Mouse (Mus musculus) WW6 (cell line): ENCODE results near the gene Doc2g.
"Not testable (repeated sequence)": the region's sequence is repeated elsewhere in the genome, so short reads cannot be mapped to it uniquely, and the experiment has no call there.

Experiments
- DNase-seq: peaks from one replicate; pipeline ENCODE4 v3.0.0-alpha.2; 2013; ENCODE audit warnings: low read depth, low spot score

Gene Doc2g

DNA sequence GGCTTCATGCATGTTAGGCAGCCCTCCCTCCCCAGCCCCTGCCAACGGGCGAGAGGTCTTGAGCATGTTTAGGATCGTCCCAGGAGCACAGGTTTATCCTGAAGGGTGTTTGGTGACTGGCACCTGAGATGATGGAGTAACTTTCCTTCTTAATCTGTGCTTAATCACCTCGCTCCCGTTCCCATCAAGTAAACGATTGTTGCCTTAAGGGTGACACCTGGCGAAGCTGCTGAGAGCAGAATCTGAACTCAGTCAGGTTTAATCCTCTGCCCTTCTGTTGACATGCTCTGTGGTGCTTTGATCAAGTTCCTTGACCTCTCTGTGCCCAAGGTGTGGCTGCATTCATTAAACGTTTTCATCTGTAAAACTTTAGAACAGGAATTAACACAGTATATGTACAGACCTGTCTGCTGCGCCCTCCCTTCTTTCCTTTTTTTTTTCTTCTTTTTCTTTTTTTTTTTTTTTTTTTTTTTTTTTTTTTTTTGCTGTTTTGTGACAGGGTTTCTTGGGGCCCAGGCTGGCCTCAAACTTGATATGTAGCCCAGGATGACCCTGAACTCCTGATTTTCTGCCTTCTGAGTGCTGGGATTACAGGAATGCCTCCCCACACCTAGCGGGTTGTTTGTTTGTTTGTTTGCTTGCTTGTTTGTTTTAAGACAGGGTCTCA is 14.9 kb downstream of the Doc2g start:
- DNase-seq: no peak

- no peak for DNase-seq
These were observed 15.8 kb downstream of the Doc2g start for GRCm38 (mm10) chr19:4018743-4019583.

- DNase-seq: no peak
These were observed 20.1 kb downstream of the Doc2g start for GRCm38 (mm10) chr19:4023185-4023584.

DNA sequence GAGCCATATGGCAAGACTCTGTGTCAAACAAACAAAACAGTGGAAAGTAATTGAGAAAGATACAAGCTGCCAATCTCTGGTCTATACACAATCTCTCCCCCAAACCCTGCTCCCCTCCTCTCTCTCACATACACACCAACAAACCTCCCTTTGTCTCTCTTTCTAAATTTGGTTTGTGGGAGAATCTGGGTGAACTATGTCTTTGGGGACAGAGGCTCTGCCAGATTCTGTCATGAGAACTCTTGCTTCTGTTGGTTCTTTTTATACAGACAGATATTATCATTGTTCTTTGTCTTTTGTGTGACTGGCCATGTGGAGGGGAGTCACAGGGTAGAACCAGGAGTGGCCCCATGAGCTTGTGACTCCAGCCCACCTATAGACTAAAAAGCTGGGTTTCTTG is 24.5 kb downstream of the Doc2g start:
- no peak for DNase-seq

DNA sequence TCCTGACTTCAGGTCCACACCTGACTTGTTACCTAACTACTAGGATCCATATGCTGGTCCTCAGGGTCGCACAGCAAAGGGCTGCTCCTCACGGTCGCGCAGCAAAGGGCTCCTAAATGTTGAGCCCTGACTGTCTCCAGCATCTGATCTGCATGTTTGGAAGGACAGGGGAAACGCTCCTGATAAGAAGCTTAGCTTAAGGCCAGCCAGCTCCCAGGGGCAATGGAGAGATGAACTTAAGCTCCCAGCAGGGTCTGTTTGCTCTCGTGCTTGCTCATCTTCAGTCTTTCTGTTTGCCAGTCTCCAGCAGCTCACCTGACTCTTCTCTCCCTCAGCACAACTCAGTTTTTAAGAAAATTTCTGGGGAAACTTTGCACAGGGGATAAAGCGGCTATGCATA is 29.6 kb downstream of the Doc2g start:
- no peak for DNase-seq

GRCm38 (mm10) chr19:4033298-4033697 is 30.2 kb downstream of the Doc2g start:
- DNase-seq: no peak

DNA sequence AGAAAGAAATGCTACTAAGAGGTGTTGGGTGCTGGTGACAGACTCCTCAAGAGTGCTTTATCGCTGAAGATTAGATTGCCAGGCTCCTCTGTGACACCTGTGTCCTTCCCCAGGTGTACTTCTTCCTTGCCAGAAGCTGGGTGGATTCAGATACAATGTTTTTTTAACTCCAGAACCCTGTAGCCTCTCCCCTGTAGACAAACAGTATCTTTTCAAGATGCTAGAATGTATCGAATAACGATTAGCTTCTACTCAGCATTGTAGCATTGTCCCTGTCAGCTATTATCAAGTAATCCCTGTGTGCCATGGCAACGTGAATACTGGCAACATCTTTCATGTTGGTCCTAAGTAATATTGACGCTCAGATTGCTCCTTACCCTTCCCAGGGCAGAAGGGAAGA is 30.6 kb downstream of the Doc2g start:
- no peak for DNase-seq

GRCm38 (mm10) chr19:4036327-4037045 is 33.4 kb downstream of the Doc2g start:
- DNase-seq: no peak

- DNase-seq: not testable (repeated sequence)
These were observed 34.2 kb downstream of the Doc2g start for GRCm38 (mm10) chr19:4037154-4037787.

GRCm38 (mm10) chr19:4037788-4038232 is 34.7 kb downstream of the Doc2g start, which contains the start of gene Gstp1:
TSS of gene Gstp1 (minus strand) at chr19:4037985.
- DNase-seq: no peak

- not testable (repeated sequence) for DNase-seq
These were observed 37.8 kb downstream of the Doc2g start for GRCm38 (mm10) chr19:4040941-4041340.

- not testable (repeated sequence) for DNase-seq
These were observed 38.4 kb downstream of the Doc2g start for GRCm38 (mm10) chr19:4041500-4041899.

- DNase-seq: no peak
These were observed 39.0 kb downstream of the Doc2g start for GRCm38 (mm10) chr19:4042124-4042523.

DNA sequence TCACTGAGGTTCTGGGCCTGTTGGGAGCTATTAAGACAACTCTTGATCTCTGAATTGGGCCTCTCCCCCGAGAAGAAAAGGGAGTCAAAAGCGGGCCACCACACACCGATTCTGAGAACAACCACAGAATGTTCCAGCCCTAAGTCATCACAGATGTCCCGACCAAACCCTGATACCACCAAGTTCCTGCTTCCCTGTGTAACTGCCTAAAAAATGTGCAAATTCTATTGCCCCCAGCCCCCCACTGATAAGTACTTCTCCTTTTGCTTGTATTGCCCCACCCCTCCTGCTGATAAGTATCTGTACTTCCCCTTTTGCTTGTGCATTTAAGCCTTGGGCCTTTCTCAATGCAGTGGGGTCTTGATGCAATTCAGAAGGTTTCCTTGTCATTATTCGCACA is 41.0 kb downstream of the Doc2g start:
- not testable (repeated sequence) for DNase-seq

- peak; percentile 83 for DNase-seq
These were observed 43.1 kb downstream of the Doc2g start, which contains the start of gene Gstp2 for GRCm38 (mm10) chr19:4045966-4046865. TSS of gene Gstp2 (minus strand) at chr19:4046023.

DNA sequence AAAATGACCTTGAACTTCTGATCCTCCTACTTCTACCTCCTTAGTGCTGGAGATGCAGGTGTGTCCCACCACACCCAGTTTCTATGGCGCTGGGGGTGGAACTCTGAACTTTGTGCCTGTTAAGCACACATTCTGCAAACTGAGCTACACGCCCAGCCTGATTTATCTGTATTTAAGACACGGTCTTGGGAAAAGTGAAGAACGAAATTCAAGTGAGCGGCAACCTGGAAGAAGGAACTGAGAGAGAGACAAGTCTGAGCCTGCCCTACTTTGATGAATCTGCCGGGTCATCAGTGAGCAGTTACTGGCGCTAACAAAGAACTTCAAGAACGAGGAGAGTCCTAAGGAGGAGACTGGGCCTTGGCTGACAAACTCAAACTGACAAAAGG is 43.7 kb downstream of the Doc2g start:
- DNase-seq: no peak

GRCm38 (mm10) chr19:4047859-4048258 is 44.7 kb downstream of the Doc2g start:
- DNase-seq: no peak

DNA sequence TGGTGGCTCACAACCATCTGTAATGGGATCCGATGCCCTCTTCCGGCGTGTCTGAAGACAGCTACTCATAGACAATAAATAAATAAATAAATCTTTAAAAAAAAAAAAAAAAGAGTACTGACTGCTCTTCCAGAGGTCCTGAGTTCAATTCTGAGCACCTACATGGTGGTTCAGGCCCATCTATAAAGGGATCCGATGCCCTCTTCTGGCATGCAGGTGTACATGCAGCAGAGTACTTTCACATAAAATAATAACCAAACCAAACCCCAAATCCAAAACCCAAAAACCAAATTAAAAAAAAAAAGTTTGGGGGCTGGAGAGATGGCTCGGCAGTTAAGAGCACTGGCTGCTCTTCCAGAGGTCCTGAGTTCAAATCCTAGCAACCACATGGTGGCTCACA is 46.0 kb downstream of the Doc2g start:
- DNase-seq: not testable (repeated sequence)

DNA sequence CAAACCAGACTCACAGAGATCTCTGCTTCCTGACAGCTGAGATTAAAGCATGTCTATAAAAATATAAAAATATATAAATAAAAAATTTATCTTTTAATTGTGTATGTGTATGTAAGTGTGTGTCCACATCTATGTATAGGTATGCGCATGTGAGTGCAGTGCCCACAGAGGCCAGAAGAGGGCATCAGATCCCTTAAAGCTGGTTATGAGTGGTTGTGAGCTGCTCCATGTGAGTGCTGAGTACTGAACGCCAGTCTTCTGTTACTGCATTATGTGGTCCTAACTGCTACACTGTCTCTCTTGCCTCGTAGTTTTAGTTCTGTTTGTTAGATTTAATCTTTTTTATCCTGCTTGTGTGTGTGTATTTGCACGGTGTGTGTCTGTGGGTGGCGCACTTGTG is 47.9 kb downstream of the Doc2g start:
- DNase-seq: no peak

GRCm38 (mm10) chr19:4051741-4052515 is 48.8 kb downstream of the Doc2g start:
- no peak for DNase-seq
